Mouse (Mus musculus) lung, adult 2 months (tissue): ENCODE data around the gene AK157302. TPM values are rescaled to one million over a fixed set of nuclear protein-coding genes. Genes with fewer than 3 reads are reported as not detected.
"Not testable (repeated sequence)": the region's sequence is repeated elsewhere in the genome, so short reads cannot be mapped to it uniquely, and the experiment has no call there.

Experiments
- DNase-seq: peaks from one replicate; pipeline ENCODE4 v3.0.0; 2022
- H3K4me1 ChIP-seq: fragments of 200-500 bp; 2 replicates; pipeline ENCODE4 v1.6.1; 2011; ENCODE audit warnings: low read length; ENCODE audit not compliant: control insufficient read depth, insufficient read depth
- H3K4me3 ChIP-seq: fragments of 200-500 bp; replicated peaks from 2 replicates; pipeline ENCODE3; 2011; ENCODE audit warnings: low read depth, mild to moderate bottlenecking, control low read depth, low read length; ENCODE audit errors: extremely low read depth
- CTCF ChIP-seq: fragments of 200-500 bp; IDR thresholded peaks from 2 replicates; pipeline ENCODE4 v1.5.1; 2011; ENCODE audit warnings: mild to moderate bottlenecking, low read length, control low read depth; ENCODE audit not compliant: insufficient read depth
- POLR2A ChIP-seq: fragments of 200-500 bp; IDR thresholded peaks from 2 replicates; pipeline ENCODE4 v1.6.1; 2011; ENCODE audit warnings: low read depth, mild to moderate bottlenecking, control low read depth, low read length, borderline replicate concordance; ENCODE audit errors: extremely low read depth
- WGBS: fragments of 180-500 bp; shearing (Covaris S2); methylation state at CpG from one replicate; pipeline ENCODE4 v1.1.7; 2018; 5-methylcytosine and 5-hydroxymethylcytosine counted together
- polyA plus RNA-seq: library from polyadenylated mRNA; depleted of rRNA; stranded (reverse); fragments of >200 nt; gene quantifications from 2 replicates; pipeline ENCODE4 v1.2.3, GENCODE M21; 2012; rRNA removed

The AK157302 gene
- 0.06 TPM in 2 replicates for polyA plus RNA-seq

DNA sequence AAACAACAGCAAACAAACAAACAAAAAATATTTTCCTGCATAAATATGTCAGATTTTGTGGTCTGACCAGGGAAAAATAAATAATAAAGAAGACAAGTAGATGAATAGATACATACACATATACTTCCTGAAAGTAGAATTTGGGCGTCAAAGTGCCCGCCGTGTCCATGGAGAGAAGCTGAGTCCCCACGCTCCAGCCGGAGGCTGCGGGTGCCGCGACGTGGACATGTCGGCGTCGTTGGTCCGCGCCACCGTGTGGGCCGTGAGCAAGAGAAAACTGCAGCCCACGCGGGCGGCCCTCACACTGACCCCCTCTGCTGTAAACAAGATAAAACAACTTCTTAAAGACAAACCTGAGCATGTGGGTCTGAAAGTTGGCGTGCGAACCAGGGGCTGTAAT is at the start of gene AK157302:
Gene AK157302, plus strand, starts transcription at position 144 of the 400 bp plus-strand sequence.
- TF ChIP-seq CTCF (no peak), POLR2A (no peak)
- Histone ChIP-seq H3K4me3 (no peak within 1 kb of the TSS), H3K4me1 (no peaks in the 10 kb centered on the region)
- WGBS = 92% methylated on average over 21 of the region's 21 CpGs
- DNase-seq = no peak

DNA sequence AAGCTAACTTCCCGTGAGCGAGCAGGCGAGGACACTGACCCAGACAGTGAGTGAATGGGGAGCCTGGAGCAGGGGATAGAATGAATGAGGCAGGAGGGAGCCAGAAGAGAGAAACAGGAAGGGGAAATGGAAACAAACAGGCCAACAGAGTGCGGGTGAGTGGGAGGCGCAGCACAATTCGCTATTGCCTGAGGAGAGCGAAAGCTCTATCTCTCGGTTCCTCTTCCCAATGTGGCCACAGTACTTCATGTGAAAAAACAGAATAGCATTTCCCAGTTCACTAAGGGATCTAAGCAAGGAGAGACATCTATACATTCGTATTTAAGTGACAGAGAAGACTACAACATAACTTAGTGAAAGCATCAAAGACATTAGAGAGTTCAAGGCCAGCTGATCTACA is 48.2 kb upstream of the AK157302 start:
- TF ChIP-seq CTCF = no peak
- TF ChIP-seq POLR2A = no peak
- Histone ChIP-seq H3K4me1 (peaks cover 2% of the 10 kb centered on the region; the same call in 1 of the 2 replicates), H3K4me3 (no peak overlapping the region)
- WGBS = 72% methylated on average over 9 of the region's 9 CpGs
- DNase-seq = no peak

DNA sequence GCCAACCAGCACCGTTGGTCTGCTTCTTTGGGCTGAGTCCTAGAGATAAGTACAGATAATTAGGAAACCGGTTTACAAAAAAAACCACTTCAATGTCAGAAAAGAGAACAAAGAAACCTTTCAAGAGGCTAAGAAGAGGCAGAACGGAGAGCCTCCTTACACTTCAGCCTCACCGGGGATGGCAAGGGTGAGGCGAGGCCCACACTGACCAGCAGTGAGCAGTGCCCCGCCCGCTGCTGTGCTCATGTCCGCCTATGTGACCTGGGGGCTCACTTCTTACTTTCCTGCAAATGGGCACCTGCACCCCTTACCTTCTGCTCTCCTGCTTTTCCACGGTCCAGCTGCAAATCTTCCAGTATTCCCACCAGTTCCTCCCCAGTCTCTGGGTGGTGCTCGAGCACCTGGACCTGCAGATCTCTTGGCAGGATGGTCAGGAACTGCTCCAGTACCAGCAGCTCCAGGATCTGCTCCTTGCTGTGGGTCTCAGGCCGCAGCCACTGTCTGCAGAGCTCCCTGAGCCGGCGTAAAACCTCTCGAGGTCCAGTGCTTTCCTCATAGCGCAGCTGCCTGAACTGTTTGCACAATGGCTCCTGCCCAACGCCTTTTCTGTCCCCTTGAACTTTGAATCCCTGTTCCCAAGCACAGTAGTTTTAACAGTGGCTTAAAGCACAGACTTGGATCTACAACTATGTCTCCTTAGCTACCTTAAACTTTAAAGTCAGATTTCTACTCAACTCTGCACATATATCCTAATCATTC is 47.0 kb upstream of the AK157302 start:
- DNase-seq = no peak

DNA sequence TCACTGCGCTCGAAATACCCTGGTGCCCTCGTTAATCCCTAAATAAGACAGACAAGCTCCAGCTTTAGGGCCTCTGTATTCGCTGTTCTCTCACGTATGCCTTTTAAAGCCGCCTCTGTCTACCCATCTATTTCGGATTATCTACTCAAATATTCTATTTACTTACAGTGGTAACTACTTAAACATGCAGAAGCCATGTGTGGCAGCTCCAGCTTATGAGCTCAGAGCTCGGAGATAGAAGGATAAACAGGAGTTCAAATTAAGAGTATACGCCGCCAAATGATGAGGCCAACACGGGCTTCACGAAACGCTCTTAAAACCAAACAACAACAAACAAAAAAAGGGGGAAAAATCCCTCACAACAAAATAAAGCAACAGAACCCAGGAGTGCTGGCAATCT is 42.0 kb upstream of the AK157302 start:
- WGBS = 2% methylated on average over 13 of the region's 13 CpGs
- TF ChIP-seq POLR2A (no peak), CTCF (no peak)

More for the DNA sequence above, 47.0 kb upstream of the AK157302 start:
- TF ChIP-seq CTCF (no peak), POLR2A (no peak)
- Histone ChIP-seq H3K4me3 (no peak overlapping the region), H3K4me1 (peaks cover 4% of the 10 kb centered on the region; the same call in 1 of the 2 replicates)
- 75% methylated on average over 16 of the region's 16 CpGs for WGBS

DNA sequence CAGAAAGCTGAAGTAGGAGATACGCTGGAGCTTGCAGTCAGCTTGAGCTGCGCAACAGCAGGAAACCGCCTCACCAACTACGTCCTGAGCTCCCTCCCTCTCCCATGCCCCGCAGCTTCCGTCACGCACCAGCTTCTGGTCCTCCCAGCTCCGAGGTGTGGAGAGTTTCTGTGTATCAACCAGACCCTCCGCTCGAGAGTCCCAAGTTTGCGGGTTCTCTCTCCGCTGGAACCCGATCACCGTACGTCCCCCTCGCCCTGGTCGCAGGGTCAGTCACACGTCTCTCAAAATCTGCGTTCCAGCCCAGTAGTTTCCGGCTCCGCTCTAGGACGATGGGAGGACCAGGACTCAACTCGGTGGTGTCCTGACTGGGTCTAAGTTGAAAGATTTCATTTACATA is 41.6 kb upstream of the AK157302 start, which contains the start of gene Zscan26:
Gene Zscan26, minus strand, starts transcription at position 282 of the 400 bp plus-strand sequence.
- H3K4me1 ChIP-seq = peaks cover 4% of the 10 kb centered on the region; the same call in 1 of the 2 replicates
- under 1% methylated on average over 23 of the region's 23 CpGs for WGBS
- DNase-seq = peak; percentile 83
- peak within 1 kb of the TSS; percentile 100 for H3K4me3 ChIP-seq
- TF ChIP-seq CTCF = no peak
- peak; percentile 90; the same call in 1 of the 2 replicates for TF ChIP-seq POLR2A

More for the DNA sequence above, 42.0 kb upstream of the AK157302 start:
- peak overlapping the region; percentile 100 for H3K4me3 ChIP-seq
- peaks cover 4% of the 10 kb centered on the region; the same call in 1 of the 2 replicates for H3K4me1 ChIP-seq
- DNase-seq = no peak

DNA sequence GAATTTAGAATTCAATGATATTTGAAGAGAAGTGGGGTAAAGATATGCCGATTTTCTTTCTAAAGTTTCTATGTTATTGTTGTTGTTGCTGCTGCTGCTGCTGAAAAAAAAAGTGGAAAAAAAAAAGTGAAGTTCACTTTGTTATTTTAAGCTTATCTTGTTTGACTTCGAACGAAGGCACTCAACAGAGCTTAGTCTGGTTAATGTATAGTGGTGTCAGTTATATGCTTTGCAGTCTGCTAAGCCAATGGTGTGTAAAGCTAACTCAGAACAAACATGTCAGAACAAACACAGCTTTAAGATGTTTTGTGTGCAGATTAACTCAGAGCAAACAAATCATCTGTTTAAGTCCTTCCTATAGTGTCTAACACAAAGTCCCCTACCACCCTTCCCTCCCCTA is 40.9 kb upstream of the AK157302 start:
- 65% methylated on average over 3 of the region's 3 CpGs for WGBS
- TF ChIP-seq CTCF (no peak), POLR2A (no peak)

DNA sequence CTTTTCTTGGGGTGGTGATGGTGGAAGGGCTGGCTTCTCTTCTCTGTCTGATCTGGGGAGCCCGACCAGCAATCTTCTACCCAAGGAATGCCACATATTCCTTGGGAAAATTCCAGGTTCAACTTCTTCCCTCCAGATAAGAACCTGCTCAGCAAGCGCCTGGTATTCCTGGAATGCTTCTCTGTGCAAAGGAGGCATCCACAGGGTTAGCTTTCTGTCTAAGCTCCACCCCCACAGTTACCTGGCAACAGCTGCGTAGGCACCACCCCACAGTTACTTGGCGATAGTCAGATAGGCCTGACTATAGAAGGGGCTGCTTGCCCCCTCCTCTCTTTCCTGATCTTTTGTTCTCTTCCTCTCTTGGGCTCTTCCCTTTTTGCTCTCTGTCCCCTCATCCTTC is 38.7 kb upstream of the AK157302 start:
- DNase-seq = peak; percentile 28
- H3K4me3 ChIP-seq = no peak overlapping the region
- 15% methylated on average over 4 of the region's 4 CpGs for WGBS
- H3K4me1 ChIP-seq = 0 out of 2 replicates have a peak, but pooled peaks cover 2% of the 10 kb centered on the region
- TF ChIP-seq CTCF = no peak
- TF ChIP-seq POLR2A = no peak

More for the DNA sequence above, 40.9 kb upstream of the AK157302 start:
- Histone ChIP-seq H3K4me1 (peaks cover 4% of the 10 kb centered on the region; the same call in 1 of the 2 replicates), H3K4me3 (no peak overlapping the region)
- DNase-seq = no peak

DNA sequence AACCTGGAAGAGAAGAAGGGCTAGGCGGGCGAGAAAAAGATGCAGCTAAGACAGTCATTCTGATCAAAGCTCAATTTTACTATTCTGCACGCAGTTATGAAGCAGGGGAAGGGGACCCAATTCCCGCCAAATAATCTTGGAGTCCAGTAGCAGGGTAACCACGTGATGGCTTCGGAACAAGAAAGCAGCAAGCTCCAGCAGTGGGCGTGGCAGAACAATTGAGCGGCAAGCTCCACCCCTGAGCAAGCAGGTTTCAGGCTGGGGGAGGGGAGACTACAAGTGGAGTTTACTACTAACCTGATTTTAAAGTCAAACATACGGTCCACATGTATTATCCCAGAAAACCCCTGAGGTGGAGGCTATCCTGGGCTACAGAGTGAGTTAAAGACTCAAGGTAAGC is 32.5 kb upstream of the AK157302 start:
- not testable (repeated sequence) for H3K4me1 ChIP-seq, DNase-seq, H3K4me3 ChIP-seq
- WGBS = 56% methylated on average over 9 of the region's 9 CpGs

DNA sequence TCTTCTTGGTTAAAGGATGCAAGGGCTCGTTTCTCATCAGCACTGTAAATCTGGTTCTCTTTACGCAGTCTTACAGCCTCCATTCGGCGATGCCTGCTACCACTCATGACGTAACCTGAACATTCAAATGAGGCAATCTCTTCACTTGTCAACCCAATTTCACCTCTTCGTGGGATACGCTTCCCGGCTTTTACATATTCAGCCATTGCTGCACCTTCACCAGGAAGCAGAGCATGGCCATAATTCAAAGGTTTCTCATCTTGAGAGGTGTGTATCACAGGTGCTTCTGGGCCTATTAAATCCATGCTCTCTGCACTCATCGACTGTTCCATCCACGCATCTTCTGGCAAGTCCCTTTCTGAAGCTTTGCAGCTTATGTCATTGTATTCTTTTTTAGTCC is 27.7 kb upstream of the AK157302 start:
- no peak for DNase-seq
- TF ChIP-seq CTCF (no peak), POLR2A (no peak)
- Histone ChIP-seq H3K4me1 (no peaks in the 10 kb centered on the region), H3K4me3 (no peak overlapping the region)
- WGBS = 88% methylated on average over 10 of the region's 10 CpGs
